Mouse (Mus musculus) embryonic facial prominence, embryonic 10.5 days (tissue): ENCODE measurements around the gene Atp8b2. TPM values are rescaled to one million over a fixed set of nuclear protein-coding genes. Genes with fewer than 3 reads are reported as not detected.
A peak's percentile ranks its signal among the peaks of the same experiment; 100 is the strongest.

ENCODE experiments used
- DNase-seq: peaks from one replicate; pipeline ENCODE4 v3.0.0-alpha.2; 2017; ENCODE audit warnings: low spot score
- H3K27ac ChIP-seq: fragments of 300-500 bp; sonication (generic); replicated peaks from 2 replicates; pipeline ENCODE4 v1.5.1; 2016; ENCODE audit warnings: mild to moderate bottlenecking
- H3K27me3 ChIP-seq: fragments of 300-500 bp; sonication (generic); replicated peaks from 2 replicates; pipeline ENCODE4 v1.6.1; 2016; ENCODE audit warnings: low read depth, mild to moderate bottlenecking; ENCODE audit not compliant: poor library complexity, severe bottlenecking
- H3K36me3 ChIP-seq: fragments of 300-500 bp; sonication (generic); replicated peaks from 2 replicates; pipeline ENCODE4 v1.6.1; 2016; ENCODE audit warnings: mild to moderate bottlenecking, moderate library complexity
- H3K4me1 ChIP-seq: fragments of 300-500 bp; sonication (generic); 2 replicates; pipeline ENCODE4 v1.6.1; 2016
- H3K4me3 ChIP-seq: fragments of 300-500 bp; sonication (generic); 2 replicates; pipeline ENCODE4 v1.5.1; 2016; ENCODE audit warnings: mild to moderate bottlenecking, moderate library complexity
- H3K9me3 ChIP-seq: fragments of 300-500 bp; sonication (generic); 2 replicates; pipeline ENCODE4 v1.6.1; 2016; ENCODE audit warnings: mild to moderate bottlenecking
- WGBS: fragments of 180-500 bp; shearing (Covaris S2); methylation state at CpG from one replicate; pipeline ENCODE4 v1.1.7; 2016; 5-methylcytosine and 5-hydroxymethylcytosine counted together
- polyA plus RNA-seq: library from polyadenylated mRNA; unstranded; fragments of >200 nt; fragmentation: Nextera tagmentation; extraction: Ambion mirVana; gene quantifications from 2 replicates; pipeline ENCODE4 v1.2.1, GENCODE M21; 2016

Atp8b2 gene
- polyA plus RNA-seq, 1 experiment from 2014 or later = 13.3 TPM

DNA sequence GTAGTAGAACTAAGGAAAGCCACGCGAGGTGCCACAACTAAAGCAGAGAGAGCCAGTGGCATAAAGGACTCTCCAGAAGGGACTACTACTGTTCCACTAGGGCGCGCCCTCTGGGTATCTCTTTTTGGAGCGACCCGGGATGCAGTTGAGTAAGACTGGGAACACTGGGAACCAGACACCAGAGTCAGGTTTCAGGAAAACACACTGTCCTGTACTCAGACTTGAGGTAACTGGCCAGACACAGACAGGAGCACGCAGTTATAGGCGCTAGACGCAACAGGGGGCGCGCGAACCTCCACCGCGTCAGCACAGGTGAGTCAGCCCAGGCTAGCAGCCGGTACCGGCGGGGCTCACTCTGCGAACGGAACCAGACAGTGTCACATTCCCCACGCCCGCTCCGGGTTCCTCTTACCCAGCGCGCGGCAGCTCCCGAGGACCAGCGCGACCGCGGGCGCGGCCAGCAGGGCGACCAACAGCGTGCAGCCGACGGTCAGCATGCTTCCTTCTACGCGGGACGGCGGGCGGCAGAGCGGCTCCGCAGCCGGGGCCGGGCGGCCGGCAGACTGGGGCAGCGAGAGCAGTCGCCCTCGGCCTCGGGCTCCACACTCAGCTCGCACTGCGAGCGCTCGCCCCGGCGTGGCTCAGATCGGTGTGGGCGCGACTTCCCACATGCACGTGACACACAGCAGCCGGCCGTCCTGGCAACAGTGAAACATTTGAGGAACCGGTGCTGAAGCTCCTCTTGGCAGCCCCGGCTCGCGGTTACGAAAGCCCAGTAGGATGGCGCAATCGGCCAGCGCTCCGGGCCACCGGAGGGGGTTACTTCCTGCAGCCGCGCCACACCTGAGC is 50.5 kb downstream of the Atp8b2 start, which contains the start of gene Il6ra:
TSS of gene Il6ra (minus strand) at position 654 of the 849 bp plus-strand sequence.
- no peaks in the 10 kb centered on the region for H3K9me3 ChIP-seq
- no peaks in the 10 kb centered on the region for H3K36me3 ChIP-seq
- H3K27me3 ChIP-seq = peaks cover 58% of the 10 kb centered on the region
- peaks cover 21% of the 10 kb centered on the region for H3K4me1 ChIP-seq
- peak; percentile 75 for DNase-seq
- 1% methylated on average over 75 of the region's 75 CpGs for WGBS
- peak within 1 kb of the TSS; percentile 67 for H3K4me3 ChIP-seq
- H3K27ac ChIP-seq = peak within 1 kb of the TSS; percentile 66

DNA sequence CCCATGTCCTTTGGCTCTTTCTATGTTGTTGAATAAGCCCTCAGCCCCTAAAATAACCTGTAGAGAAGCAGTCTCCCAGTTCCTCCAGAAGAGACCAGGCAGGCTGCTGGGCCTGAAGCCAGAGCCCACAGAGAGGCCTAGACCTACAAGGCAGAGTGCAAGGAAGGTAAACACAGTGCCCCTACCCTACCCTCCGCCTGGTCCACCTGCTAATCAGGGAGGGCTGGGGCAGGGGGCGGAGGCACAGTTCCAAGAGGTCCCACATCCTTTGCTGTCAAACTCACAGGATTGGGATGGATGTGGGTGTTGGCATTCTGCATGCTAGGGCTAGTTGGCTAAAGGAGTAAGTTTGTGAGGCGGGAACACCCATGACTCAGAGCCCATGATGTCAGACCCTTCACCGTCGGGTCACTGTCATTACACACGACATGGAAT is 51.2 kb downstream of the Atp8b2 start:
- Histone ChIP-seq H3K27ac (no peak overlapping the region), H3K4me3 (peak overlapping the region; percentile 67), H3K9me3 (no peaks in the 10 kb centered on the region), H3K4me1 (peaks cover 21% of the 10 kb centered on the region), H3K36me3 (no peaks in the 10 kb centered on the region), H3K27me3 (peaks cover 58% of the 10 kb centered on the region)
- WGBS = 32% methylated on average over 6 of the region's 6 CpGs
- DNase-seq = no peak

DNA sequence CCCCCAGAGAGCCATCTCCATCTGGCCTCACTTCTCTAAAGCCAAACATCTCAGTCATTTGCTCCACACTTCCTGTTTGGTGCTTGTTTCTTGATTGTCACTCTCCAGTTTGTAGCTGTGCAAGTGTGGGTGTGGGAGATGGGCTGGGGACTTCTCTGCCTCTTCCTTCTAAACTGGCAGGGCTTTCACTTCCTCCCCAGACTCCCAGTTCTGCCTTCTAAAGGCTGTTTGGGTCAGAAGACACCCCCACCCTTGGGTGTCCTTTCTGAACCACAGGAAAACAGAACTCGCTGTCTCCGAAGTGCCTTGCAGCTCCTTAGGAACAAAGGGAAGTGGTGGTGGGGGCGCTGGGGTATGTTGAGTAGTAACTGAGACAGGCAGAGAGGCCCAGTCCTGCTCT is 52.1 kb downstream of the Atp8b2 start:
- Histone ChIP-seq H3K4me1 (peaks cover 21% of the 10 kb centered on the region), H3K9me3 (no peaks in the 10 kb centered on the region), H3K4me3 (no peak overlapping the region), H3K27me3 (peaks cover 58% of the 10 kb centered on the region), H3K27ac (no peak overlapping the region), H3K36me3 (no peaks in the 10 kb centered on the region)
- 78% methylated on average over 3 of the region's 3 CpGs for WGBS
- no peak for DNase-seq

DNA sequence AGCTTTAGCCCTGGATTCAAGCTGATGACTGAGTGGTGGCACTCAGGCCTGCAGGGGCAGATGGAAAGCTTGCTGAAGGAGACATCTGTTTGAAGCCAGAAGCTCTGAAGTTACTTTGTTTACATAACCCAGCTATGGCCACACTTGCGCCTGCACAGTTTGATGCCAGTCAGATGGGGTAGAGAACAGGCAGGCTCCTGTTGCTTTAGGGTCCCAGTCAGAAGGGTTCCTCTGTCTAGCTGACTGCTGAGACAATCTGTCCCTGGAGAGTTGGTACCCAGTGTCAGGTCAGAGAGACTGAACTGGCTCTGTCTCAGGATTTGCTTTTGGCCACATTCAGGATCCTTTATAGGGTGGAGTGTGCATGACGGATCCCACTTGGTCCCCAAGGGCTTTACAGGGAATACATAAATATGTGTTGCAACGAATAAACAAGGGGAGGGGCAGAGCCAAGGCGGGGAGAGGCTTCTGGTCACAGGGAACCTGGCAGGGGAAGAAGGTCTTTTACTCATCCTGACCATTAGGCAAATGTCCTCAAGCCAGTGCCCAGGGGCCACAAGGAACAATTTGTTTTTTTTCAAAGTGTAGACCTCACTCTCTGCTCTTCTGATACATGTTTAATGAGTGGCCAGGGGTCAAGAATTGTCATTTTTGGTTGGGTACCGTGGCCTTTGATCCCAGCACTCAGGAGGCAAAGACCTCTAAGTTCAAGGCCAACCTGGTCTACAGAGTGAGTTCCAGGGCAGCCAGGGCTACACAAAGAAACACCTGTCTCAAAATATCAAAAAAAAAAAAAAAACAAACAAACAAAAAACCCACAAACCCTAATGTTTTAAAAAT is 53.4 kb downstream of the Atp8b2 start:
- WGBS = 47% methylated on average over 5 of the region's 5 CpGs
- H3K4me1 ChIP-seq = peaks cover 21% of the 10 kb centered on the region
- no peak overlapping the region for H3K4me3 ChIP-seq
- H3K9me3 ChIP-seq = no peaks in the 10 kb centered on the region
- no peaks in the 10 kb centered on the region for H3K36me3 ChIP-seq
- H3K27ac ChIP-seq = no peak overlapping the region
- peaks cover 45% of the 10 kb centered on the region for H3K27me3 ChIP-seq
- DNase-seq = no peak

DNA sequence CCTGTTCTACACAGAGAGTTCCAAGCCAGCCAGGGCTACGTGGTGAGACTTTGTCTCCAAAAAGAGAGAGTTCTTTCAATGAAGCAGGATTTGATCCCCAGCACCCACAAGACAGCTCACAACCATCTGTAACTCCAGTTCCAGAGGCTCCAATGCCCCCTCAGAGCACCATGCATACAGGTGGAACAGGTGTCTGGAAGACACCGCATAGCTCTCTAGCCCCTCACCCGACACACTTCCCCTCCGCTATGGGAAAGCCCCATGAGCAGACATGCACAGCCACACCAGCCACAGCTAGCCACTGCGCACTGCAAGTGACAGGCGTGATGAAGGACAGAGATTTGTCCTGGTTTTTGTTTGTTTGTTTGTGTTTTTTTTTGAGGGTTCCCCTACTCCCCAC is 54.5 kb downstream of the Atp8b2 start:
- H3K9me3 ChIP-seq = no peaks in the 10 kb centered on the region
- H3K27ac ChIP-seq = no peak overlapping the region
- no peak for DNase-seq
- 86% methylated on average over 6 of the region's 6 CpGs for WGBS
- H3K4me1 ChIP-seq = peaks cover 21% of the 10 kb centered on the region
- H3K4me3 ChIP-seq = no peak overlapping the region
- no peaks in the 10 kb centered on the region for H3K36me3 ChIP-seq
- peaks cover 34% of the 10 kb centered on the region for H3K27me3 ChIP-seq

GRCm38 (mm10) chr3:89907846-89908245 is 55.5 kb downstream of the Atp8b2 start:
- no peak overlapping the region for H3K27ac ChIP-seq
- WGBS = 78% methylated on average over 3 of the region's 3 CpGs
- no peak for DNase-seq
- peaks cover 24% of the 10 kb centered on the region for H3K27me3 ChIP-seq
- no peak overlapping the region for H3K4me3 ChIP-seq
- no peaks in the 10 kb centered on the region for H3K9me3 ChIP-seq
- peaks cover 12% of the 10 kb centered on the region for H3K4me1 ChIP-seq
- H3K36me3 ChIP-seq = no peaks in the 10 kb centered on the region

DNA sequence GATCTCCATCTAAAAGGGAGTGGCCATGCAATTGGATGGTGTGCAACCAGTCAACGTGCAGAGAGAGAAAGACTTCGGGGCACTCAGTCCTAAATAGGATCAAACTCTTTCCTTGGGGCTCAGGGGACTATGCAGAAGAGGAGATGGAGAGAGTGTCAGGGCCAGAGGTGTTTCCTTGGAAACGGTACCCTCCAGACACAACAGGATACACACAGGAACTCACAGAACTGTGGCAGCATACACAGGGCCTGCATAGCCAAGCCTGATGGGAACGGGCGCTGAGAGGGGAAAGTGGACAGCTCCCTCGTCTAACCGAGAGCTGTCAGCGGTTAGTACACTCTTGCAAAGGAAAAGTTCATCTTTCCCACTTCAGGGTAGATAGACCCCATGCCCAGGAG is 63.8 kb downstream of the Atp8b2 start:
- H3K27ac ChIP-seq = no peak overlapping the region
- 63% methylated on average over 8 of the region's 8 CpGs for WGBS
- H3K9me3 ChIP-seq = no peaks in the 10 kb centered on the region
- H3K4me3 ChIP-seq = no peak overlapping the region
- H3K4me1 ChIP-seq = 0 out of 2 replicates have a peak, but pooled peaks cover 2% of the 10 kb centered on the region
- H3K27me3 ChIP-seq = no peaks in the 10 kb centered on the region
- H3K36me3 ChIP-seq = no peaks in the 10 kb centered on the region
- no peak for DNase-seq

GRCm38 (mm10) chr3:89898870-89899510 is 64.3 kb downstream of the Atp8b2 start:
- Histone ChIP-seq H3K4me1 (0 out of 2 replicates have a peak, but pooled peaks cover 2% of the 10 kb centered on the region), H3K9me3 (no peaks in the 10 kb centered on the region), H3K4me3 (no peak overlapping the region), H3K27me3 (no peaks in the 10 kb centered on the region), H3K36me3 (no peaks in the 10 kb centered on the region), H3K27ac (no peak overlapping the region)
- 71% methylated on average over 5 of the region's 5 CpGs for WGBS
- DNase-seq = no peak

DNA sequence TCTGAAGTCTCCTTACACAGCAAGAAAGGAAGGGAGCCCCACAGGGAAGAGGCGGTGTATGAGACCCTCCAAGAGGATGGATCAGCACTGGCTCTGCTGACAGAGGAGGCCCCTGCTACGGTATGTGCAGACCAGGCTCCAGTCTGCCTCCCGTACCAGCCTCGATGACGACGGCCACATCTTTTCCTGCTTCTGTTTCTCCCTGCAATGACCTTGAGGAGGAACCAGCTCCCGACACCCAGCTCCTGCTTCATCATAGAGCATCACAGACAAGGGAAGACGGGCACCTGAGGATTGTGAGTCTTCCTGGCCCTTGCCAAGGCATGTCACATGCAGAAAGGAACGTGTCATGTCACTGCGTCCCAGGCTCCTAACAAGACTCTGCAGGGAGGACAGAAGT is 65.3 kb downstream of the Atp8b2 start:
- Histone ChIP-seq H3K27ac (no peak overlapping the region), H3K27me3 (no peaks in the 10 kb centered on the region), H3K4me3 (no peak overlapping the region), H3K4me1 (0 out of 2 replicates have a peak, but pooled peaks cover 2% of the 10 kb centered on the region), H3K9me3 (no peaks in the 10 kb centered on the region), H3K36me3 (no peaks in the 10 kb centered on the region)
- no peak for DNase-seq
- WGBS = 80% methylated on average over 10 of the region's 10 CpGs

- no peak for DNase-seq
- Histone ChIP-seq H3K9me3 (no peaks in the 10 kb centered on the region), H3K27me3 (no peaks in the 10 kb centered on the region), H3K4me3 (no peak overlapping the region), H3K36me3 (no peaks in the 10 kb centered on the region), H3K4me1 (0 out of 2 replicates have a peak, but pooled peaks cover 2% of the 10 kb centered on the region), H3K27ac (no peak overlapping the region)
- 75% methylated on average over 8 of the region's 8 CpGs for WGBS
These were observed 66.0 kb downstream of the Atp8b2 start for GRCm38 (mm10) chr3:89897204-89897796.

DNA sequence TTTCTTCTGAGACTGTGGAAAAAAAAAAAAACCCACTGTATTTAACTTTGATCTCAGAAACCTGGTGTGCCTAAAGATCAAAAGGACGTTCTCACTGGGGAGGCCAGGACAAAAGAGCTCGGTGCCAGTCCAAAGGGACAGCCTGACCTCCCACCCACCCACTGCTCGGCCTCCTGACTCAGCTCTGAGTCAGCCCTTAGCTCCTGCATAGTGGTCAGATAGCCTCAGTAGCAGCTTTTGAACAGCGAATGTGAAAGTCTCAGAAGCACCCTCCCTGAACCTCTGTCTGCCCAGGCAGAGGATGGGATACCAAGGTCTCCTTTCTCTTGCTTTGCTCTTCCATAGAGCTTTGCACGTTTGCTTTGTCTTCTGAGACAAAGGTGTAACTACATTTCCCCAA is 66.7 kb downstream of the Atp8b2 start:
- H3K9me3 ChIP-seq = no peaks in the 10 kb centered on the region
- 33% methylated on average over 5 of the region's 5 CpGs for WGBS
- H3K4me1 ChIP-seq = 0 out of 2 replicates have a peak, but pooled peaks cover 2% of the 10 kb centered on the region
- H3K27ac ChIP-seq = no peak overlapping the region
- H3K27me3 ChIP-seq = no peaks in the 10 kb centered on the region
- H3K4me3 ChIP-seq = no peak overlapping the region
- DNase-seq = no peak
- H3K36me3 ChIP-seq = no peaks in the 10 kb centered on the region
